Mouse (Mus musculus): ENCODE measurements at regions not wholly inside any gene's neighbourhood (a gene's known extent, or its start where the extent isn't known, plus 50 kb on each side); places are given as distances from the start of the nearest gene placed in this dataset.

DNA sequence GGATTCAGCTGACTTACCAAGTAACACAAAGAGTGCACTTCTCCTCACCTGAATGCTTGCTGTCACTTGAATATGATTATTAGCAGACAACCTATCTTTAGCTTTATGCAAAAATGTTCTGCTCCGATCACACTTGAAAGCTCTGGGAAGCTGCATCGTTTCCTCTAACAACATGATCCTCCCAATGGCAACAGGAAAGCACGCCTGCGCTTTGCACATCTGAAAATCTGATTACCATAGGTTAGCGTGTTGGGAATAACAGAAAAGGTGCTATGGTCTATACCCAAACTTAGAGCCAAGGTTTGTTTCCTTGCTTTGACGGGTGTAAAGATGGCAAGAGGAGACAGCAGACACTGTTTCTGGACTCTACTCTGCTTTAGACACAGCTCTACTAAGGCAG lies 417.0 kb upstream of the Jarid2 start:
- TF ChIP-seq GATA1 (IDR thresholded peaks at IDR 0.05; ENCODE audit: low read length) = no peak
- no peak for TF ChIP-seq TAL1 (IDR thresholded peaks at IDR 0.05; ENCODE audit: low read length)

Data from erythroblast, embryonic 14.5 days (primary cell).